Mouse (Mus musculus) left cerebral cortex, postnatal 4 days (tissue): ENCODE data around the gene Zfp26. TPM values are rescaled to one million over a fixed set of nuclear protein-coding genes. Genes with fewer than 3 reads are reported as not detected.

Experiments used
- DNase-seq: peaks from one replicate; pipeline ENCODE4 v3.0.0-alpha.2; 2022
- intact Hi-C: fragments of 180-260 bp; cut with DNase I; formaldehyde crosslinking; loops from one replicate; pipeline ENCODE4 v1.15.1; 2025
- total RNA-seq, 2 experiments: library from RNA; stranded (reverse); gene quantifications; 2 replicates each; pipeline ENCODE4 v1.2.3; 2021

Gene Zfp26
- 10 to 100 TPM; 41.9 to 42.3 TPM for total RNA-seq

- intact Hi-C loops: no loop called here
- DNase-seq: peak; percentile 70
These were observed at the start of gene Zfp26 for GRCm38 (mm10) chr9:20459377-20460317. TSS of gene Zfp26 (minus strand) at chr9:20460162.

- intact Hi-C loops: loop anchor here (10.0 kb wide), 1 partner anchor 75 kb away; the partner anchor contains the start of gene Zfp846
These were observed 49.7 kb upstream of the Zfp26 start for GRCm38 (mm10) chr9:20509676-20510075.

GRCm38 (mm10) chr9:20504801-20505200, 44.8 kb upstream of the Zfp26 start:
- intact Hi-C loops: no loop called here
- no peak for DNase-seq

More at GRCm38 (mm10) chr9:20509676-20510075, 49.7 kb upstream of the Zfp26 start:
- no peak for DNase-seq

GRCm38 (mm10) chr9:20493281-20493680, 33.3 kb upstream of the Zfp26 start:
- intact Hi-C loops: no loop called here
- no peak for DNase-seq

GRCm38 (mm10) chr9:20492527-20493233, 32.7 kb upstream of the Zfp26 start, which contains the start of gene Zfp426:
TSS of gene Zfp426 (minus strand) at chr9:20492746.
- intact Hi-C loops: no loop called here
- DNase-seq: peak; percentile 83

- no peak for DNase-seq
- intact Hi-C loops: no loop called here
These were observed 32.0 kb upstream of the Zfp26 start for GRCm38 (mm10) chr9:20491858-20492526.

DNA sequence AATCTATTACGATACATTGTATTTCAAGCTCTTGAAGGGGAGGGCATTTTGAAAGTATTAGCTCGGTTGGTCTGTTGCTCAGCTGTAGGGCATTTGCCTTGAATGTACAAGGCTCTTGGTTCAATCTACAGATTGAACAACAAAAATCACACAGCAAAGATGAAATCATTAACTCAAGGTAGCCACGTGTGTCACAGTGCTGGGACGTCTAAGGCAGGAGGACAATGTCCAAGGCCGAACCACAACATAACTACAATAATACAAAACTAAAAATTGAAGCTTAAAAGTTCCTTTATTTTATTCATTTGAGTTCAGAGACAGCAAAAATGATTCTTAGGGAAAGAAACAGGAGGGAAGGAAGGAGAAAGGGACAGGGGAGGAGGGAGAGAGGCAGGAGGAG, 29.6 kb upstream of the Zfp26 start:
- intact Hi-C loops: no loop called here
- DNase-seq: no peak

DNA sequence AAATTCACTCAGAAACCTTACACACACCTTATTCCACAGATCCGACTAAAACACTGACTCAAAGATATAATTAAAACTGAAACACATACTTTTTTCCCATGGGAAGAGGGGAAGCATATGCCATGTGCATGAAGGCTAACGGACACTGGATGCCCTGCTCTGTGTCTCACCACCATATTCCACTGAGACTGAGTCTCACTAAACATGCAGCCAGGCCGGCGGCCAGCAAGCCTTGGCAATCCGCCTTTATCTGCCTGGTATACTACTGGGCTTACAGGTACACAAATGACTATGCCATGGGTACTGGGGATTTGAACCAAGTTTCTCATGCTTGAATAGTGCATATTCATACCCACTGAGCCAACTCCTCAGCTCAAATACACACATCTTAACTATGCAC, 19.4 kb upstream of the Zfp26 start:
- peak; percentile 21 for DNase-seq
- intact Hi-C loops: no loop called here

- no peak for DNase-seq
- intact Hi-C loops: no loop called here
These were observed 16.7 kb upstream of the Zfp26 start for GRCm38 (mm10) chr9:20476632-20477031.

- intact Hi-C loops: no loop called here
- DNase-seq: peak; percentile 48
These were observed 6.9 kb upstream of the Zfp26 start for GRCm38 (mm10) chr9:20466761-20467442.

DNA sequence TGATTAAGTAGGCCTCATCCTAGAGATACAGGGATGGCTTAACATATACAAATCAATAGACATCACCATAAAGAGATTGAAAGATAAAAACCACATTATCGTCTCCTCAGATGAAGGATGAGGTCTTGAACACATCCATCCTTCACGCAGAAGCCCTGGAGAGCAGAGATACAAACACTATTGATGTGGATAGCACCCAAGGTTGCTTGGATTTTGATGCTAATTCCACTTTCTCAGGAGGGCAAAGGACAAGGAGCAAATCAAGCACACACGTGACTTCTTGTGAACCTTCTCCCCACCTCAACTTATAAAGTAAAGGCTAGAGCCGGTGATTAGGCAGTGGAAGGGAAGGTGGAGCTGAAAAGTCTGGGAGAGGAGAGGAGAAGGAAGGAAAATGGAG, 6.3 kb downstream of the Zfp26 start:
- intact Hi-C loops: no loop called here
- DNase-seq: no peak

- no peak for DNase-seq
- intact Hi-C loops: no loop called here
These were observed 8.5 kb downstream of the Zfp26 start for GRCm38 (mm10) chr9:20451493-20451892.

GRCm38 (mm10) chr9:20443183-20443783, 16.7 kb downstream of the Zfp26 start:
- no peak for DNase-seq
- intact Hi-C loops: no loop called here

- intact Hi-C loops: no loop called here
- DNase-seq: no peak
These were observed 30.0 kb downstream of the Zfp26 start for GRCm38 (mm10) chr9:20430004-20430403.

GRCm38 (mm10) chr9:20411460-20411859, 48.5 kb downstream of the Zfp26 start:
- intact Hi-C loops: no loop called here
- no peak for DNase-seq

GRCm38 (mm10) chr9:20409319-20409718, 50.6 kb downstream of the Zfp26 start:
- no peak for DNase-seq
- intact Hi-C loops: no loop called here

- intact Hi-C loops: no loop called here
- no peak for DNase-seq
These were observed 74.6 kb downstream of the Zfp26 start for GRCm38 (mm10) chr9:20385343-20385703.

- intact Hi-C loops: no loop called here
These were observed 75.2 kb downstream of the Zfp26 start, which contains the start of gene Zfp560 for GRCm38 (mm10) chr9:20384532-20385342. TSS of gene Zfp560 (minus strand) at chr9:20385177.

DNA sequence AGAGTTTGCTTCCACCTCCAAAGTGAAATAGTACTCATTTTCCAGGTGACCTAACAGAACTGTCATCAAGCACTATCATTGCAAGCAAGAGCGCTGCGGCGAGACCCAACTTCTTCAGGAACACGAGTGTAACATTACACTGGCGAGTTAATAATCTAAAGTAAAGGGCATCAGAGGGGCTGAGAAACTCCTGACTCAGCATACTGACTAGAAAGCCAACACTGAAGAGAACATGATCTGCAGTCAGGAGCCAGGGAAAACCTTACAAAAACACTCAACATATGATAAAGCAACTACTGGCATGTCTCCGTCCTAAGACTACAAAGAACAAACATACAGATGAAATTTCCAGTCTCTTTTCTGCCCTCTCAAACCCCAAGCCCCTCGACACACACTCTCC, 76.3 kb downstream of the Zfp26 start:
- DNase-seq: no peak
- intact Hi-C loops: no loop called here

More at GRCm38 (mm10) chr9:20384532-20385342, 75.2 kb downstream of the Zfp26 start, which contains the start of gene Zfp560:
- peak; percentile 89 for DNase-seq
